Mouse (Mus musculus): Measurements from ENCODE around the gene Eif2d. TPM values are rescaled to one million over a fixed set of nuclear protein-coding genes. Genes with fewer than 3 reads are reported as not detected.

Eif2d gene
- polyA plus RNA-seq, 1 experiment from 2014 or later, result 56.0 TPM

- no peak overlapping the region for H3K4me3 ChIP-seq (replicated peaks)
- no peaks in the 10 kb centered on the region for H3K27me3 ChIP-seq
- H3K27ac ChIP-seq, result no peak overlapping the region
- no peak for ATAC-seq (ENCODE audit: low FRiP score)
- no peaks in the 10 kb centered on the region for H3K4me1 ChIP-seq
- H3K9ac ChIP-seq, result no peak overlapping the region
- no peaks in the 10 kb centered on the region for H3K9me3 ChIP-seq
- H3K36me3 ChIP-seq (replicated peaks), result peaks cover 73% of the 10 kb centered on the region
- WGBS, result 93% methylated on average over 4 of the region's 4 CpGs
- H3K4me2 ChIP-seq, result no peak overlapping the region
Measured at GRCm38 (mm10) chr1:131177249-131177648, 24.3 kb downstream of the Eif2d start.

GRCm38 (mm10) chr1:131178083-131178482, 25.1 kb downstream of the Eif2d start:
- H3K9me3 ChIP-seq, result no peaks in the 10 kb centered on the region
- no peaks in the 10 kb centered on the region for H3K27me3 ChIP-seq
- 88% methylated on average over 5 of the region's 5 CpGs for WGBS
- H3K9ac ChIP-seq, result no peak overlapping the region
- no peak overlapping the region for H3K4me3 ChIP-seq (replicated peaks)
- H3K4me2 ChIP-seq, result no peak overlapping the region
- H3K27ac ChIP-seq, result no peak overlapping the region
- ATAC-seq (ENCODE audit: low FRiP score), result no peak
- peaks cover 65% of the 10 kb centered on the region for H3K36me3 ChIP-seq (replicated peaks)
- no peaks in the 10 kb centered on the region for H3K4me1 ChIP-seq

- 93% methylated on average over 7 of the region's 7 CpGs for WGBS
- Histone ChIP-seq H3K9me3 (no peaks in the 10 kb centered on the region), H3K27ac (no peak overlapping the region), H3K9ac (no peak overlapping the region), H3K4me3 (replicated peaks) (no peak overlapping the region), H3K4me2 (no peak overlapping the region), H3K27me3 (no peaks in the 10 kb centered on the region), H3K36me3 (replicated peaks) (peaks cover 44% of the 10 kb centered on the region), H3K4me1 (no peaks in the 10 kb centered on the region)
- no peak for ATAC-seq (ENCODE audit: low FRiP score)
Measured at GRCm38 (mm10) chr1:131180386-131180785, 27.4 kb downstream of the Eif2d start.

- Histone ChIP-seq H3K27ac (no peak overlapping the region), H3K4me2 (no peak overlapping the region), H3K4me3 (replicated peaks) (no peak overlapping the region), H3K36me3 (replicated peaks) (peaks cover 29% of the 10 kb centered on the region), H3K27me3 (no peaks in the 10 kb centered on the region), H3K4me1 (no peaks in the 10 kb centered on the region), H3K9me3 (no peaks in the 10 kb centered on the region), H3K9ac (no peak overlapping the region)
- 0 out of 2 replicates have a peak, but pooled peaks have one; percentile 17 for ATAC-seq (ENCODE audit: low FRiP score)
- WGBS, result 69% methylated on average over 9 of the region's 9 CpGs
Measured at GRCm38 (mm10) chr1:131181642-131182527, 28.9 kb downstream of the Eif2d start.

GRCm38 (mm10) chr1:131183201-131183600, 30.2 kb downstream of the Eif2d start:
- H3K9ac ChIP-seq, result no peak overlapping the region
- peaks cover 18% of the 10 kb centered on the region for H3K36me3 ChIP-seq (replicated peaks)
- no peaks in the 10 kb centered on the region for H3K9me3 ChIP-seq
- H3K4me1 ChIP-seq, result no peaks in the 10 kb centered on the region
- no peaks in the 10 kb centered on the region for H3K27me3 ChIP-seq
- H3K4me3 ChIP-seq (replicated peaks), result no peak overlapping the region
- H3K4me2 ChIP-seq, result no peak overlapping the region
- no peak overlapping the region for H3K27ac ChIP-seq
- no peak for ATAC-seq (ENCODE audit: low FRiP score)
- 89% methylated on average over 7 of the region's 7 CpGs for WGBS

- no peak for ATAC-seq (ENCODE audit: low FRiP score)
- no peak overlapping the region for H3K27ac ChIP-seq
- H3K4me2 ChIP-seq, result no peak overlapping the region
- H3K9me3 ChIP-seq, result no peaks in the 10 kb centered on the region
- H3K9ac ChIP-seq, result no peak overlapping the region
- WGBS, result 91% methylated on average over 9 of the region's 9 CpGs
- H3K4me1 ChIP-seq, result no peaks in the 10 kb centered on the region
- H3K4me3 ChIP-seq (replicated peaks), result no peak overlapping the region
- H3K27me3 ChIP-seq, result no peaks in the 10 kb centered on the region
- H3K36me3 ChIP-seq (replicated peaks), result peaks cover 10% of the 10 kb centered on the region
Measured at GRCm38 (mm10) chr1:131184253-131184955, 31.4 kb downstream of the Eif2d start.

- peaks cover 3% of the 10 kb centered on the region for H3K36me3 ChIP-seq (replicated peaks)
- no peak for ATAC-seq (ENCODE audit: low FRiP score)
- H3K4me3 ChIP-seq (replicated peaks), result no peak overlapping the region
- H3K4me1 ChIP-seq, result no peaks in the 10 kb centered on the region
- H3K9me3 ChIP-seq, result no peaks in the 10 kb centered on the region
- no peaks in the 10 kb centered on the region for H3K27me3 ChIP-seq
- 83% methylated on average over 8 of the region's 8 CpGs for WGBS
- no peak overlapping the region for H3K9ac ChIP-seq
- H3K27ac ChIP-seq, result no peak overlapping the region
- H3K4me2 ChIP-seq, result no peak overlapping the region
Measured at GRCm38 (mm10) chr1:131184956-131185660, 32.1 kb downstream of the Eif2d start.

- Histone ChIP-seq H3K4me2 (no peak overlapping the region), H3K9ac (no peak overlapping the region), H3K4me3 (replicated peaks) (no peak overlapping the region), H3K27ac (no peak overlapping the region), H3K9me3 (no peaks in the 10 kb centered on the region), H3K36me3 (replicated peaks) (no peaks in the 10 kb centered on the region), H3K27me3 (no peaks in the 10 kb centered on the region), H3K4me1 (no peaks in the 10 kb centered on the region)
- ATAC-seq (ENCODE audit: low FRiP score), result no peak
- WGBS, result 88% methylated on average over 13 of the region's 13 CpGs
Measured at GRCm38 (mm10) chr1:131185821-131186506, 33.0 kb downstream of the Eif2d start.

GRCm38 (mm10) chr1:131186995-131187394, 34.0 kb downstream of the Eif2d start:
- Histone ChIP-seq H3K9ac (no peak overlapping the region), H3K4me3 (replicated peaks) (no peak overlapping the region), H3K27ac (no peak overlapping the region), H3K36me3 (replicated peaks) (no peaks in the 10 kb centered on the region), H3K4me1 (no peaks in the 10 kb centered on the region), H3K4me2 (no peak overlapping the region), H3K9me3 (no peaks in the 10 kb centered on the region), H3K27me3 (no peaks in the 10 kb centered on the region)
- WGBS, result 84% methylated on average over 6 of the region's 6 CpGs
- ATAC-seq (ENCODE audit: low FRiP score), result no peak

- Histone ChIP-seq H3K27me3 (no peaks in the 10 kb centered on the region), H3K4me2 (no peak overlapping the region), H3K36me3 (replicated peaks) (no peaks in the 10 kb centered on the region), H3K9ac (no peak overlapping the region), H3K9me3 (no peaks in the 10 kb centered on the region), H3K27ac (no peak overlapping the region), H3K4me3 (replicated peaks) (no peak overlapping the region), H3K4me1 (no peaks in the 10 kb centered on the region)
- ATAC-seq (ENCODE audit: low FRiP score), result no peak
- WGBS, result 92% methylated on average over 5 of the region's 5 CpGs
Measured at GRCm38 (mm10) chr1:131187856-131188255, 34.9 kb downstream of the Eif2d start.

GRCm38 (mm10) chr1:131188655-131189054, 35.7 kb downstream of the Eif2d start:
- no peak overlapping the region for H3K4me2 ChIP-seq
- no peak overlapping the region for H3K4me3 ChIP-seq (replicated peaks)
- no peaks in the 10 kb centered on the region for H3K4me1 ChIP-seq
- WGBS, result 98% methylated on average over 5 of the region's 5 CpGs
- H3K36me3 ChIP-seq (replicated peaks), result no peaks in the 10 kb centered on the region
- H3K9ac ChIP-seq, result no peak overlapping the region
- no peaks in the 10 kb centered on the region for H3K27me3 ChIP-seq
- no peak overlapping the region for H3K27ac ChIP-seq
- no peak for ATAC-seq (ENCODE audit: low FRiP score)
- H3K9me3 ChIP-seq, result no peaks in the 10 kb centered on the region

- no peaks in the 10 kb centered on the region for H3K4me1 ChIP-seq
Measured at GRCm38 (mm10) chr1:131193746-131194145, 40.8 kb downstream of the Eif2d start.

More at GRCm38 (mm10) chr1:131193746-131194145, 40.8 kb downstream of the Eif2d start:
- H3K27ac ChIP-seq, result no peak overlapping the region
- no peaks in the 10 kb centered on the region for H3K9me3 ChIP-seq
- no peaks in the 10 kb centered on the region for H3K36me3 ChIP-seq (replicated peaks)
- no peak overlapping the region for H3K4me3 ChIP-seq (replicated peaks)
- WGBS, result 61% methylated on average over 3 of the region's 3 CpGs
- ATAC-seq (ENCODE audit: low FRiP score), result no peak
- H3K4me2 ChIP-seq, result no peak overlapping the region
- H3K9ac ChIP-seq, result no peak overlapping the region
- no peaks in the 10 kb centered on the region for H3K27me3 ChIP-seq

Measured in forebrain, embryonic 12.5 days (tissue).